Mouse (Mus musculus) limb, embryonic 13.5 days (tissue): ENCODE results near the gene Fam3c. TPM values are rescaled to one million over a fixed set of nuclear protein-coding genes. Genes with fewer than 3 reads are reported as not detected.

Experiments
- ATAC-seq: fragments of 200-750 bp; cut with Nextera tagmentation; 2 replicates; pipeline ENCODE4 v1.8.0; 2017; ENCODE audit warnings: low read depth, moderate number of reproducible peaks, moderate TSS enrichment; ENCODE audit not compliant: low FRiP score
- H3K27ac ChIP-seq: fragments of 300-500 bp; sonication (generic); 2 replicates; pipeline ENCODE4 v1.5.1; 2015; ENCODE audit warnings: inconsistent platforms, mild to moderate bottlenecking, moderate library complexity
- H3K27me3 ChIP-seq: fragments of 300-500 bp; sonication (generic); 2 replicates; pipeline ENCODE4 v1.6.1; 2015; ENCODE audit warnings: mild to moderate bottlenecking, inconsistent platforms
- H3K36me3 ChIP-seq: fragments of 300-500 bp; sonication (generic); 2 replicates; pipeline ENCODE4 v1.6.1; 2015; ENCODE audit warnings: inconsistent platforms, mild to moderate bottlenecking, moderate library complexity
- H3K4me1 ChIP-seq: fragments of 300-500 bp; sonication (generic); 2 replicates; pipeline ENCODE4 v1.6.1; 2015; ENCODE audit warnings: inconsistent platforms
- H3K4me2 ChIP-seq: fragments of 300-500 bp; sonication (generic); replicated peaks from 2 replicates; pipeline ENCODE4 v1.6.1; 2015; ENCODE audit warnings: inconsistent platforms, mild to moderate bottlenecking, moderate library complexity
- H3K4me3 ChIP-seq: fragments of 300-500 bp; sonication (generic); 2 replicates; pipeline ENCODE4 v1.5.1; 2015; ENCODE audit warnings: moderate library complexity, mild to moderate bottlenecking, inconsistent platforms
- H3K9ac ChIP-seq: fragments of 300-500 bp; sonication (generic); 2 replicates; pipeline ENCODE4 v1.6.1; 2015; ENCODE audit warnings: mild to moderate bottlenecking, inconsistent platforms
- H3K9me3 ChIP-seq: fragments of 300-500 bp; sonication (generic); 2 replicates; pipeline ENCODE4 v1.6.1; 2016; ENCODE audit warnings: inconsistent platforms
- WGBS: fragments of 180-500 bp; shearing (Covaris S2); methylation state at CpG from one replicate; pipeline ENCODE4 v1.1.7; 2015; 5-methylcytosine and 5-hydroxymethylcytosine counted together
- polyA plus RNA-seq: library from polyadenylated mRNA; unstranded; fragments of >200 nt; fragmentation: Nextera tagmentation; extraction: Ambion mirVana; gene quantifications from 2 replicates; pipeline ENCODE4 v1.2.1, GENCODE M21; 2015

The Fam3c gene
- polyA plus RNA-seq: 59.3 and 62.3 TPM in 2 replicates

- peaks cover 34% of the 10 kb centered on the region for H3K4me1 ChIP-seq
- H3K9ac ChIP-seq: peak within 1 kb of the TSS; percentile 90
- H3K36me3 ChIP-seq: no peaks in the 10 kb centered on the region
- peak within 1 kb of the TSS; percentile 77; the same call in 1 of the 2 replicates for H3K27ac ChIP-seq
- H3K27me3 ChIP-seq: no peaks in the 10 kb centered on the region
- peak; percentile 94 for ATAC-seq
- WGBS: 0% methylated on average over 27 of the region's 38 CpGs
- peak within 1 kb of the TSS; percentile 66 for H3K4me2 ChIP-seq
- no peaks in the 10 kb centered on the region for H3K9me3 ChIP-seq
- H3K4me3 ChIP-seq: peak within 1 kb of the TSS; percentile 79
These were observed at the start of gene Fam3c for GRCm38 (mm10) chr6:22356086-22356507. Fam3c (minus strand) TSS chr6:22356243.

- H3K36me3 ChIP-seq: no peaks in the 10 kb centered on the region
- no peaks in the 10 kb centered on the region for H3K9me3 ChIP-seq
- H3K4me2 ChIP-seq: no peak overlapping the region
- no peak for ATAC-seq
- 0 out of 2 replicates have a peak, but pooled peaks cover 4% of the 10 kb centered on the region for H3K27me3 ChIP-seq
- no peak overlapping the region for H3K9ac ChIP-seq
- no peaks in the 10 kb centered on the region for H3K4me1 ChIP-seq
- no peak overlapping the region for H3K4me3 ChIP-seq
- no peak overlapping the region for H3K27ac ChIP-seq
- 85% methylated on average over 3 of the region's 3 CpGs for WGBS
These were observed 49.0 kb upstream of the Fam3c start for GRCm38 (mm10) chr6:22405021-22405420.

- Histone ChIP-seq H3K9ac (no peak overlapping the region), H3K4me1 (no peaks in the 10 kb centered on the region), H3K36me3 (no peaks in the 10 kb centered on the region), H3K27ac (no peak overlapping the region), H3K9me3 (no peaks in the 10 kb centered on the region), H3K27me3 (no peaks in the 10 kb centered on the region), H3K4me2 (no peak overlapping the region), H3K4me3 (no peak overlapping the region)
- 81% methylated on average over 5 of the region's 5 CpGs for WGBS
- ATAC-seq: no peak
These were observed 47.7 kb upstream of the Fam3c start for GRCm38 (mm10) chr6:22403736-22404135.

- Histone ChIP-seq H3K27ac (no peak overlapping the region), H3K4me3 (no peak overlapping the region), H3K27me3 (no peaks in the 10 kb centered on the region), H3K4me2 (no peak overlapping the region), H3K9ac (no peak overlapping the region), H3K9me3 (no peaks in the 10 kb centered on the region), H3K36me3 (no peaks in the 10 kb centered on the region), H3K4me1 (no peaks in the 10 kb centered on the region)
- 72% methylated on average over 9 of the region's 9 CpGs for WGBS
- no peak for ATAC-seq
These were observed 47.3 kb upstream of the Fam3c start for GRCm38 (mm10) chr6:22403317-22403716.

GRCm38 (mm10) chr6:22402548-22403164 lies 46.6 kb upstream of the Fam3c start:
- no peaks in the 10 kb centered on the region for H3K9me3 ChIP-seq
- H3K4me2 ChIP-seq: no peak overlapping the region
- no peak overlapping the region for H3K9ac ChIP-seq
- no peak overlapping the region for H3K27ac ChIP-seq
- H3K4me1 ChIP-seq: no peaks in the 10 kb centered on the region
- no peaks in the 10 kb centered on the region for H3K36me3 ChIP-seq
- no peaks in the 10 kb centered on the region for H3K27me3 ChIP-seq
- WGBS: 82% methylated on average over 13 of the region's 13 CpGs
- H3K4me3 ChIP-seq: no peak overlapping the region
- no peak for ATAC-seq

- no peaks in the 10 kb centered on the region for H3K27me3 ChIP-seq
- WGBS: 77% methylated on average over 5 of the region's 5 CpGs
- H3K4me1 ChIP-seq: no peaks in the 10 kb centered on the region
These were observed 46.0 kb upstream of the Fam3c start for GRCm38 (mm10) chr6:22402037-22402436.

GRCm38 (mm10) chr6:22398079-22398774 lies 42.2 kb upstream of the Fam3c start:
- WGBS: 88% methylated on average over 7 of the region's 7 CpGs
- no peak for ATAC-seq

More at GRCm38 (mm10) chr6:22402037-22402436, 46.0 kb upstream of the Fam3c start:
- no peak for ATAC-seq
- Histone ChIP-seq H3K9ac (no peak overlapping the region), H3K9me3 (no peaks in the 10 kb centered on the region), H3K27ac (no peak overlapping the region), H3K36me3 (no peaks in the 10 kb centered on the region), H3K4me2 (no peak overlapping the region), H3K4me3 (no peak overlapping the region)

GRCm38 (mm10) chr6:22395207-22395606 lies 39.2 kb upstream of the Fam3c start:
- H3K36me3 ChIP-seq: no peaks in the 10 kb centered on the region
- H3K4me2 ChIP-seq: no peak overlapping the region
- no peak overlapping the region for H3K27ac ChIP-seq
- H3K4me1 ChIP-seq: 0 out of 2 replicates have a peak, but pooled peaks cover 12% of the 10 kb centered on the region
- 62% methylated on average over 3 of the region's 3 CpGs for WGBS
- no peak overlapping the region for H3K4me3 ChIP-seq
- H3K27me3 ChIP-seq: no peaks in the 10 kb centered on the region
- no peak overlapping the region for H3K9ac ChIP-seq
- no peaks in the 10 kb centered on the region for H3K9me3 ChIP-seq
- ATAC-seq: no peak

More at GRCm38 (mm10) chr6:22398079-22398774, 42.2 kb upstream of the Fam3c start:
- Histone ChIP-seq H3K4me3 (no peak overlapping the region), H3K36me3 (no peaks in the 10 kb centered on the region), H3K9me3 (no peaks in the 10 kb centered on the region), H3K4me1 (0 out of 2 replicates have a peak, but pooled peaks cover 3% of the 10 kb centered on the region), H3K27me3 (no peaks in the 10 kb centered on the region), H3K9ac (no peak overlapping the region), H3K27ac (no peak overlapping the region), H3K4me2 (no peak overlapping the region)

GRCm38 (mm10) chr6:22390654-22391365 lies 34.8 kb upstream of the Fam3c start:
- H3K27me3 ChIP-seq: no peaks in the 10 kb centered on the region
- WGBS: 69% methylated on average over 13 of the region's 13 CpGs
- H3K27ac ChIP-seq: no peak overlapping the region

GRCm38 (mm10) chr6:22385254-22385870 lies 29.3 kb upstream of the Fam3c start:
- H3K27me3 ChIP-seq: no peaks in the 10 kb centered on the region
- ATAC-seq: no peak
- no peak overlapping the region for H3K9ac ChIP-seq
- no peaks in the 10 kb centered on the region for H3K4me1 ChIP-seq
- WGBS: 80% methylated on average over 5 of the region's 5 CpGs
- H3K4me2 ChIP-seq: no peak overlapping the region
- H3K4me3 ChIP-seq: no peak overlapping the region
- no peaks in the 10 kb centered on the region for H3K36me3 ChIP-seq
- H3K9me3 ChIP-seq: no peaks in the 10 kb centered on the region
- H3K27ac ChIP-seq: no peak overlapping the region

More at GRCm38 (mm10) chr6:22390654-22391365, 34.8 kb upstream of the Fam3c start:
- H3K4me3 ChIP-seq: no peak overlapping the region
- no peaks in the 10 kb centered on the region for H3K36me3 ChIP-seq
- no peak overlapping the region for H3K9ac ChIP-seq
- no peaks in the 10 kb centered on the region for H3K9me3 ChIP-seq
- no peak for ATAC-seq
- no peak overlapping the region for H3K4me2 ChIP-seq
- 0 out of 2 replicates have a peak, but pooled peaks cover 10% of the 10 kb centered on the region for H3K4me1 ChIP-seq

GRCm38 (mm10) chr6:22380269-22380668 lies 24.2 kb upstream of the Fam3c start:
- ATAC-seq: no peak
- H3K4me2 ChIP-seq: no peak overlapping the region
- WGBS: 98% methylated on average over 3 of the region's 3 CpGs

GRCm38 (mm10) chr6:22379831-22380230 lies 23.8 kb upstream of the Fam3c start:
- H3K4me2 ChIP-seq: no peak overlapping the region
- WGBS: 100% methylated on average over 1 of the region's 1 CpGs
- no peak overlapping the region for H3K27ac ChIP-seq
- H3K27me3 ChIP-seq: no peaks in the 10 kb centered on the region
- no peak for ATAC-seq
- no peaks in the 10 kb centered on the region for H3K36me3 ChIP-seq
- H3K4me1 ChIP-seq: no peaks in the 10 kb centered on the region
- H3K4me3 ChIP-seq: no peak overlapping the region
- no peak overlapping the region for H3K9ac ChIP-seq
- H3K9me3 ChIP-seq: no peaks in the 10 kb centered on the region

More at GRCm38 (mm10) chr6:22380269-22380668, 24.2 kb upstream of the Fam3c start:
- Histone ChIP-seq H3K27ac (no peak overlapping the region), H3K9ac (no peak overlapping the region), H3K9me3 (no peaks in the 10 kb centered on the region), H3K4me1 (no peaks in the 10 kb centered on the region), H3K27me3 (no peaks in the 10 kb centered on the region), H3K4me3 (no peak overlapping the region), H3K36me3 (no peaks in the 10 kb centered on the region)
